Mouse (Mus musculus) spleen, adult 18-20 months (tissue): ENCODE data around the gene Tspan8.

Experiments
- DNase-seq, 2 experiments: peaks; one replicate each; pipeline ENCODE4 v3.0.0; 2022; ENCODE audit warnings: mixed read lengths in 2 of 2

The Tspan8 gene

GRCm38 (mm10) chr10:115846930-115847329, 30.3 kb downstream of the Tspan8 start:
- DNase-seq, result no peak

- no peak for DNase-seq
Measured at GRCm38 (mm10) chr10:115848511-115848910, 31.9 kb downstream of the Tspan8 start.

- DNase-seq, result no peak
Measured at GRCm38 (mm10) chr10:115860210-115860880, 43.7 kb downstream of the Tspan8 start.

GRCm38 (mm10) chr10:115861967-115862366, 45.3 kb downstream of the Tspan8 start:
- DNase-seq, result no peak

- DNase-seq, result no peak
Measured at GRCm38 (mm10) chr10:115882757-115883156, 66.1 kb downstream of the Tspan8 start.

GRCm38 (mm10) chr10:115891924-115892323, 75.3 kb downstream of the Tspan8 start:
- DNase-seq, result no peak

GRCm38 (mm10) chr10:115892973-115893372, 76.3 kb downstream of the Tspan8 start:
- no peak for DNase-seq

GRCm38 (mm10) chr10:115894045-115894444, 77.4 kb downstream of the Tspan8 start:
- DNase-seq, result no peak

- no peak for DNase-seq
Measured at GRCm38 (mm10) chr10:115896764-115897163, 80.1 kb downstream of the Tspan8 start.

GRCm38 (mm10) chr10:115897235-115897634, 80.6 kb downstream of the Tspan8 start:
- DNase-seq, result no peak
